Mouse (Mus musculus): ENCODE results near the gene Kcna6.

DNA sequence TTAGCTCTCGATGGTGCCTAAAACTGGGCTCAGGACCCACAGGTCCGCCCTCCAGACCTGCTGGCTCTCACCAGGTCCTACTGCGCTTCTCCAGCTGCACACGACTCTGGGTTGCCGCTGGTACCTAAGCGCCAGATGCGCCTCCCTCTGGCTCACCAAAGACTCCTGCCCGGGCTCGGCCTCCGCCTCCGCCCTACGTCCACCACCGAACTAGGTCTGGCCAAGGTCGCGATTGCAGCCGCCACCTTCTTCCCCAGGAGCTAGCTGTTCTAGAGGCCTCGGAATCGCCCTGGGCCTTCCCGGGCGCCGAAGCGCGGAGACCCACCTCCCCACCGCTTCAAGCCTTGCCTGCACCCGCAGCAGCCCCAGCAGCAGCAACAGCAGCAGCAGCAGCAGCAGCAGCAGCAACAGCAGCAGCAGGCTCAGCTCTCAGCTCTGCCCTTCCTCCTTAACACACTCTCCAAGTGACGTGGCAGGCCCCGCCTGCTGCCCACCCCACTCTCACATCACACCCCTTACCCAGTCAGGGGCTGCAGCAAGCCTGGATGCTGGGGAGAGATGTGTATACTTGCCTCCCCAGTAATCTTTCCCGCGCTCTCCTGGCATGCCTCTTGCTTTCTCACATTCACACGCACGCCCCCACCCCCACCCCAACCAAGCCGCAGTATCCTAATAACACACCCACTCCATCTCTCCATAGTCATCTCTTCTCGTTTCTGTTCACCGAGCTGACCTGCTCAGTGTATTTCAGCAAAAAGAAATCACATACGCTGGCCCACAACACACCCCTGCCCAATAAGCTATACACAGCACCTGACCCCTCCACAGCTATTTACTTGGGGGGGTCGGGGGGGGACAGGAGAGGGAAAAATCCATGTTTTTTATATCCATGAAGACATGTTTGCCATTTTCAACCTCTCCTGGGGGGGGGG is at the start of gene Kcna6:
- no peak for TF ChIP-seq CTCF (IDR thresholded peaks at IDR 0.05; ENCODE audit: borderline replicate concordance, control insufficient read depth, extremely low read depth, insufficient read depth, low read length, poor library complexity)
- TF ChIP-seq POLR2A (IDR thresholded peaks at IDR 0.05; ENCODE audit: control insufficient read depth, extremely low read depth, insufficient read depth, low read length, poor library complexity) = no peak

Measured in thymus, adult 2 months (tissue).